Mouse (Mus musculus) thymus, postnatal 4 days (tissue): ENCODE results near the gene Acin1.
A peak's percentile ranks its signal among the peaks of the same experiment; 100 is the strongest.

Experiments
- DNase-seq: peaks from one replicate; pipeline ENCODE4 v3.0.0; 2021

The Acin1 gene

DNA sequence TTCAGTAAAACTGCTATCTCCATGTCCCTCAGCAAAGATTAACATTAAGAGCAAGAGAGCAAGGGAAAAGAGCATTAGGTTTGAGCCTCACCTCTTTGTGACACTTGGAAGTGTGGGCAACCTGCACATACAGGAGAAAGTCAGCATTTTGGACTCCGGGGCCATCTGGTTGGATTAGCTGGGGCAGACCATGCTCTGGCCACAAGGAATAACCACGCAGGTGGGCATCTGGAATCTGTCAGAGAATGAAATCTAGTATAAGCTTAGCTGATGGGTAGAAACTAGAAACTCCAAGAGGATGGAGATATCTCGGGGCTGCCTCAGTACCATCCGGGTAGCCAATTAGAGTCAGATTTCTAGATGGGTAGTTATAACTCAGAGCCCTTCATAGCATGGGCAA is 10.0 kb upstream of the Acin1 start:
- no peak for DNase-seq

DNA sequence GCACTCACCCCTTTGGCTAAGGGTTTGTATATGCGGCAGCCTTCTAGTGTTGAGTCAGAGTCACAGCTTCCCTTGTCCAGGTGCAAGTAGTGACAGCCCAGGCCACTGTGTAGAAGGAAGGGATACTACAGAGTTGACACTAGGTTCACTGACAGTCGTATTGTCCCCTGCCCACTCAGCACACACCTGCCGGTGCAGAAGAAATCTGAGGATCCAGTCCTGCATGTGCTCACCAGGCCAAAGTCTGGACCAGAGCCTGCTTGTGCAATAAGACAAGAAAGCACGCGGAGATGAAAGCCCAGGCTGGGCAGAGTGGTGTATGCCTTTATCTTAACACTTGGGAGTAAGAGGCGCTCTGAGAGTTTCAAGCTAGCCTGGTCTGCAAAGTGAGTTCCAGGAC is 8.3 kb upstream of the Acin1 start:
- DNase-seq: no peak

DNA sequence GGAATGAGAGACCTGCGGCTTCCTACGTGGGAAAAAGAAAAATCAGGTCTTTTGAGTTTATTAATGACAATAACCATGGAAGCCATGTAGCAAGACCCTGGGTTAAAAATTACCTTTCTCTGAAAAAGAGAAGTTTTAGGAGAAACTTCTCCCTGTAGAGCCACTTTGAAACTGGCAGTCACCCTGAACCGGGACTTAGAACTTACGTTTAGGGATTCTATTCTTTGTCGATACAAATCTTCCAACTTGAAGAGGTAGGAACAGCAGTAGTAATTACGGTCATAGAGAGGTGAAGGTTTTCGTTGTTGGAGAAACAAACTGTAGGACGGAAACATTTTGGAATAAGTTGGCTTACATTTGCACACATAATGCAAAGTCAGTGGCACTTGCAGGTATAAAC is 520 bp upstream of the Acin1 start:
- no peak for DNase-seq

DNA sequence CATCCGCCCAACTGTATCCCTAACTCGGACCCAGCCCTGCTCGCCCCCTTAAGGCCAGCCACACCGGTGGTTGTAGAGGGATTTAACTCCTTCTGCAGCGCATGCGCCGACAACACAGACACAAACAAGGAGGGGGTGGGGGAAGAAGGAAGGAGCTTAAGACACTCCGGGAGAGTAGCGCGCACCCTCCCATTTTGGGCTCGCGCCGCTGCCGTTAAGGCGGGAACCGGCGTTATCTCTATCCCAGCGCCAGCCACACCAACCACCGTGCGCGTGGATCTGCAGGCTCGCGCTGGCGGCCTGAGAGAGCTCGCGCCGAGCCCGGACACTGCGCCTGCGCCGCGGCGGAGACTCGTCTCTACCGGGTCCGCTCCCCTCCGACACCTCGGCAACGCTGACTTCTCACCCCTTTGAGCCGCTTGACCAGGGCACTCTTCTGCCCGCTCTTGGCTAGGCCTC is 639 bp downstream of the Acin1 start, which contains the start of gene 1700123O20Rik:
Gene 1700123O20Rik (plus strand): TSS at position 154 of the 459 bp plus-strand sequence.
- peak; percentile 83 for DNase-seq

DNA sequence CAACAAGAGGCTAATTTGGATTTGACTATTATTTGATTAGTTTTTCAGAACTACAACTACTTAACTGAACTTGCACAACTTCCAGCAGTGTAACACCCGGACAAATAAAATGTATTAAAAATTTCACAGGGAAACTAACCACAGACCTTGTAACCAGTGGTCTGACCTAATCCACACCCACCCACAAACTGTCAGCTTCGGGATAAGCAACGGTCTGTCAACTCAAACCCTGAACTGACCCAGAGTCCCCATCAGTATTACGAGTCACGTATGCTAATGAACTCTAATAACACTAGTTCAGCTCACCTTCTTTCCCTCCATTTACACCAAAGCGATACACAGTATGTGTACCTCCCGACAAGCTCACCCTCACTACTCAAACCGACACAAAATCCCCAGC is 1.3 kb downstream of the Acin1 start:
- no peak for DNase-seq

DNA sequence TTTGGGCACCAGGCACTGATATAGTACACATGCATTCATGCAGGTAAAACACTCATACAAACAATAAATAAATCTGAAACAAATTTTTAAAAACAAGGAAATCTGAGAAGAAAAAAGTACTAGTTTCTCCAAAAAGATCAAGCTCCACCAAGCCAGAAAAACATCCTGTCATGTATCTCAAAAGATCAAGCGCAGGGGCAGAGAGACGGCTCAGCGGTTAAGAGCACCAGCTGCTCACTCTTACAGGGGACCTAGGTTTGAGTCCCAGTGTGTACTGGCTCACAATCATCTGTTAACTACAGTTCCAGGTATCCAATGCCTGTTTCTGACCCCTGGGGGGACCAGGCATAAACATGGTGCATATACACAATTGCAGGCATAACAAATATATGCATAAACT is 4.3 kb downstream of the Acin1 start:
- no peak for DNase-seq

DNA sequence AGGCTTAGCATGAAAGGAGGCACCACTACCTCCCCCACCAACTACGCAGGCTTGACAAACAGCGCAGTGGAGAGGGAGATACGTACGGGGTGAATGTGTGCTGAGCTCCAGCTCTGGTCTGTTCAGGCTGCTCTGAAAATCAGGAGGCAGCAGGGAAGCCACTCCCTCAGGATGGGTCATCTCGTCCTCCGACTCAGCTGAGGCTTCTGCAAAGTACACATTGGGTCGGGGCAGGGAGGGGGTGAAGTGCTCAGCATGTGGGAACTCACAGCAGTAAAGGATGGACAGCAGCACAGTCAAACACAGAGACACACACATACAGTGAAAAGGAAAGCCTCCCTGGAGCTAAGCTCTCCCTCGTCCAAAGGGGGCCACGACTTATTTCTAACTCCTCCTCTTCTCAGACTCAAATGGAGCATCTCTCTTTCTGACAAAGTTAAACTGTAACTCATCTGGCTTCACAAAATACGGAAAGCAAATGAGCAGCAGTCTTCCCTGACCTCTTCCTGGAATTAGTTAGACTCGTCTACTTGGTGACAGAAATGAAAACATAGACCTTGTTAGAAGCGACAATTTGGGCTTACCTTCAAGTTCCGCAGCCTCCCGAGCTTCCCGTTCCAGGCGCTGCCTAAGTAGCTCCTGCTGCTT is 8.0 kb downstream of the Acin1 start:
- no peak for DNase-seq

DNA sequence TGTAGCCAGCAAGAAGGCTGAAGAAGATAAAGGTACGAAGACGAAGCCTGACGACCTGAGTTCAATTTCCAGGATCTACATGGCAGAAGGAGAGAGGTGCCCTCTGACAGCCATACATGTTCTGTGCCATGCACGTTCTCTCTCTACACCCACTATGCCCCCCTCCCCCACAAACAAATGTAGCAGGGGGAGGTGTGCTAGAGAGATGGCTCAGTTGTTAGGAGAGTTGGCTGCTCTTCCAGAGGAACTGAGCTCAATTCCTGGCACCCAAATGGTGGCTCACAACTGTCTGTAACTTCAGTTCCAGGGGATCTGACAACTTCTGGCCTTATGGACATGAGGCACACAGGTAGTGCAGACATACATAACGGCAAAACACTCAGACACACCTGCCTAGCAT is 10.4 kb downstream of the Acin1 start:
- no peak for DNase-seq

DNA sequence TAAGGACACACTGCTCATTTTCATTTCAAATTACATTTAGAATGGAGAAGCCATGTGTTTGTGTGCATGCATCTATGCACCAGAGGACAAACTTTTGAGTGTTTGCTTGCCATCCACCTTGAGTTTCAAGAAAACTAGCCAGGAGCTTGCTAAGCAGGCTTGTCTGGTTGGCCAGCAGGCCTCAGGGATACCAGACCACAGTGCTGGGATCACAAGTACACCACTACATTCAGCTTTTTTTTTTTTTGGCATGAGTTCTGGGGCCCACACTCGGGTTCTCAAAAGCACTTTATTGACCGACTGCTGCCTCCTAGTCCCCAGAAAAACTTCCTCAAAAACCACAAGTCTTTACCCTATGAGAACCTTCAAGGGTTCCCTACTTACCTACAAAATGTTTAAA is 12.4 kb downstream of the Acin1 start:
- DNase-seq: no peak

DNA sequence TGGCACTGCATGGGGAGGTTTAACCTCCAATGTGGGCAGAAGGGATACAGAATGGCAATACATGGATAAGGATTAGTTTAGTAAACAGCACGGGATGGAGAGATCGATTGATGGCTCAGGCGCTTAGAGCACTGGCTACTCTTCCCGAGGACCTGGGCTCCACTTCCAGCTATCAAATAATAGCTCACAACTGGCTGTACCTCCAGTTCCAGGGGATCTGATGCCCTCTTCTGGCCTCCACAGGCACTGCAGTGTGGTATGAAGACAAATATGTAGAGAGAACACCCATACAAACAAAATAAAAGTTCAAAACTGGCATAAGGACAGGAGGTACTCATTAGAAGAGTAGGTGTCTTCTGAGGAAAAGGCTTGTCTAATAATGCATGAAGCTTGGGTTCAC is 17.4 kb downstream of the Acin1 start:
- DNase-seq: peak; percentile 79

DNA sequence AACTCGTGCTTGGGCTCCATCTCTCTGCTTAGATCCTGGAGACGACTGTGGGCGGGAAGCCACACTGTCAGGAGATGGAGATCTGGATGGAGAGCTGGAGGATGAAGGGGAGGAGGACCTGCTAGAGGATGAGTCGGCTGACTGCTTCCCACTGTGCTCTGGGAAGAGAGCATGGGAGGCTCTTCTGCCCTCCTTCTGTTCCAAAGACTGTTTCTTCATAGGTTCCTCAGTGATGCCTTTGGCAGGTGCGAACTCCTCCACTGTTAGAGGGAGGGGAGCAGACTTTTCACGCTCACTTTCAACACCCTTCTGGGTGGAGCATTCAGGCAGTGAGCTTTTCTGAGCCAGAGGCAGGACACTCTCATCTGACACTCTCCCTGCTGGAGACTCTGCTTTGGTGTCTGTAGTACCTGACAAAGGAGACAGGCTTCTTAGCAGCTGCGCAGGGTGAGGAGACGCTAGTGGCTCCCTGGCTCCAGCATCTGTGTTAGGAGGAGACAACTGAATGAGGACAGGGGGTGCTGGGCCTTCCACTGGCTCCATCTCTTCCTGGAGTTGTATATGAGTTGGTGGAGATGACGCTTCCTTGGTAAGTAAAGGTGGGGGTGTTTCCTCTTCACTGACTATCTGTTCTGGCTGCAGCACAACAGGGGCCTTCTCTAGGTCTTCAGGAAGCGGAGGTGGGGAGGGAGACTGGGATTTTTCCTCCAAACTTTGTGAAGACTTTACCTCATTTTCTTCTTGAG is 22.1 kb downstream of the Acin1 start:
- DNase-seq: no peak

DNA sequence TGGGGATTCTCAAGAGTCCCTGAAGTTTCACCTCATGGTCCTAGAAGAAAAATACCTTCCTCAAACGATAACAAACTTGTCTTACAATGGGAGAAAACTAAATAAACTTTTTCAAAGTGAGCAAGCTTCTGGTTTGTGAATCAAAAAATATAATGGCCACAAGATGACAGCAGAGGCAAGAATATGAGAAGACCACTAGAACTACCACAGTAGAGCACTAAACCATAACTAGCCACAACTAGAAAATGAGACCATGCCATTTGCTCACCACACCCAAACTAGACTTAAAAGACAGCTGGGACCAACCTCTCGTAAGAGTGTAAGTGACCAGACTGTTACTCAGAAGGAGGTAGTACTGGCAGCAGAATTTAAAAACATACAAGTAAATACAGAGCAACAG is 26.7 kb downstream of the Acin1 start:
- no peak for DNase-seq

DNA sequence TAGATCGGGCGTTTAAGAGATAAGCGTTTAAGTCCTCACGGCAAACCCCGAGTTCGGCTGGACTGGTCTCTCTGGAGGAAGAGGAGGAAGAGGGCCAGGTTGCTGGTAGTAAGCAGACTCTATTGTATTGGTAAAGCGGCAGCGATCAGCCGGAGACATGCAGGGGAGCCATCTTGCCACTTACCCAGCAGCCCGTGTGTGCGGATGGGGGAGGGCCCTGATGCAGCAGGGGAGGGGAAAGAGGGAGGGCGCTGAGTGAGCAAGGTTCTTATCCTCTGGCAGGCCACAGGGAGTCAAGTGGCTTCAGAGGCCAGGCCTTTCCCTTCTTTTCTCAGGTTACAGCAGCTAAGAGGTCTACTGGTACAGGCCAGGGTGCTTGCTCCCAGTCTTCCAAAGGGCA is 33.2 kb downstream of the Acin1 start:
- DNase-seq: peak; percentile 86

DNA sequence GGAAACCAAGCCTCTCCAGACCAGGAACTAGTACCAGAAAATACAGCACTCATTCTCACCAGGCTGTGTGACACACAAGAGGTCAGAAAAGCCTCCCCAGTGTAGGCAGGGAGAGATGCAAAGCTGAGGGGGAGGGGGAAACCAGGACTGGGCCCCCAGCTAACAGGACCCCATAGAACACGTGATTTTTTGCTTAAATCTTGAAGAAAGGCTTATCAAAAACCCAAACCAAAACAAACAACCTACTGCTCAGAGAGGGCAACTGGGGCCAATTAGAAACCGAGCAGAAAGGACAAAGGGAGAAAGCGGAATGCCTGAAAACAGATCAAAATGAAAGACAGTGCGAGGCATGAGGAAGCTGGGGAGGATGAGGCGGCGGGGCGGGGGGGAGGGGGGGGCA is 33.9 kb downstream of the Acin1 start:
- peak; percentile 25 for DNase-seq

DNA sequence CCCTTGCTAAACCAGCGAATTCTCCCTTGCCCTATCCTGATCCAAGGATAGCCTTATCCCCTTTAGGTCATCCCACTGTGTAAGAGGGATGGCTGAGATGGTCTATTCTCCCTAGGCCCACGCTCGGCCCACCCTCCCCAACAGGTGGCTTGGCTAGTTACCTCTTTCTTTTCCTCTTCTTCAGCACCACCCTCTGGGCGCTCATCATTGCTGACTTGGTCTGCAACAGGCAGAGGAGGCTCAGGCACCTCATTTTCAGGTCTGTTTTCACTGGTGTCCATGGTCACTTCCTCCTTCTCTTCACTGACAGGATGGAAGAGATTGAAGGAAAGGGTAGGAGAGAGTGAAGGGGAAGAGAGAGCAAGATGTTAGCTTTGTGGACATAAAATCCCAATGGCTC is 35.2 kb downstream of the Acin1 start:
- no peak for DNase-seq

DNA sequence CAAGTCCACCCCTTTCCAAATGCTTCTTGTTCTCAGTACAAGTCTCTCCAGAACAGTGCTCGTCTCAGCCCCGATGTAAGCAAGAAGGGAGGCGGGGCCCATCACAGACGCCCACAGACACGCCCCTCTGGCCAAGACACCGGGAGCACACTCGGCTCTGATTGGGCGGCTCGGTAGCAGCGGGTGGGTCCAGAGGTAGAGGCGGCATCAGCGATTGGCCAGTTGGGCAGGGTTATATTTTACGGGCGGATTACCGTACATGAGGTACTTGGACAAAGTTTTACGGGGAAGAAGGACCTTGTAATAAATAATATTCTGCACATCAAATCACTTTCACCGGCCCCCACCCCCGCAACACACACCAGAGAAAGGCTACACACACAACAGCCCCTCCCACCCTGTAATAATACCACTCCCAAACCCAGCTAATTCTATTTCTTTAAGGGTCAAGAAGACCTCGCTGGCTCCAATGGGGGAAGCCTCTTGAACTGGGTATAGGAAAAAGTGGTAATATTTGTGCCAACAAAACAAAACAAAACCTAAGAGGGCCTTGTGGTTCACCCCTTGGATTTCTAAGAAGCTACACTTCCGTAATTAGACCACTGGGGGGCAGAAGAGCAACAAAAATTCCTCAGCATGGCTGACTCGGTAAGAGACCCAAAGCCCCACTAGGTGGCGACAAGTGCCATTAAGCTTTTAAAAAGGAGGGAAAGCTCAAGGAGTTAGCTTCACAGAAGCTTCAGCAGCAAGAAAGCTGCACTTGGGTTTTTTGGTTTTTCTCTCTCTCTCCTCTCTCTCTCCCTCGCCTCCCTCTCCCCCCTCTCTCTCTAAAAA is 35.9 kb downstream of the Acin1 start:
- peak; percentile 93 for DNase-seq

DNA sequence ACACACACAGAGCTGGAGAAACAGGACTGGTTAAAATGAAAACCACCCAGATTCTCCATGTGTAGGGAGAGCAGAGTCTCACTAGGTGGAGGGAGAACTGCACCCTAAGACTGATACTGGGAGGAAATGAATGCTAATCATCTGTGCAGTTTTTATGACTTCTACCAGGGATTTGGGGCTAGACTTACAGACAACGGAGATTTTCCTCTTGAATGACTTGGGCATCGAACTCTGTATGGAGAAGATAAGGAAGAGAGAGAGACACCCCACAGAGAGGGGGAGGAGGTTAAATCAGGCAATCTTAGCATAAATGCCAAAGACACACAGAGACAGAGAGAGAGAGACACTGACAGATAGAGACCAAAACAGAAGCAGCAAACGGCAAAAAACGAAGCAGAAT is 38.8 kb downstream of the Acin1 start:
- DNase-seq: no peak

DNA sequence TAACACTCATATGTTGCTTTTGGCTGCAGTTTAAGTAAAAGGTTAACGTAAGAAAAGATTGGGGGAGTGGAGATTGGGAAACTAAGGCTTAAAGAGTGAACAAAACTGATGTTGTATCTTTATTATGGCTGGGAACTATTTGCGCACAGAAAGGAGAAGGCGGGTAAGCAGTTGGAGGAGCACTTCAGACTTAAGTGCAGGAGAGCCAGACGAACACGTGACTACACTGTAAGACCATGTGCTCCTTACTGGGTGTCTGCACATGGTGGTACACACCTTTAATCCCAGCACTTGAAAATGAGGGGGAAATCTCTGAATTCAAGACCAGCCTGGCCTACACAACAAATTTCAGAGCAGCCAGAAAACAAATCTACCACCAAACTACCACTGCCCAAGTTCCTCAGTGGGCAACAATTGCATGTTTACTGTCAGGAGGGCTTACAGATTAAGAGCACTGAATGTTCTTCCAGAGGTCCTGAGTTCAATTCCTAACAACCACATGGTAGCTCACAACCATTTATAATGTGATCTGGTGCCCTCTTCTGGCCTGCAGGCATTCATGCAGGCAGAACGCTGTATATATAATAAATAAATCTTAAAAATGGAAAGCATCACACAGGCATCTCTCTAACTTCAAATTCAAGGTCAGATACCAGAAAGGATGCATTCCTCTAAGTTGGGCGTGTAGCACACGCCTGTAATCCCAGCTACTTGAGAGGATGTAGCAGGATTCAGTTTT is 39.7 kb downstream of the Acin1 start:
- DNase-seq: no peak

DNA sequence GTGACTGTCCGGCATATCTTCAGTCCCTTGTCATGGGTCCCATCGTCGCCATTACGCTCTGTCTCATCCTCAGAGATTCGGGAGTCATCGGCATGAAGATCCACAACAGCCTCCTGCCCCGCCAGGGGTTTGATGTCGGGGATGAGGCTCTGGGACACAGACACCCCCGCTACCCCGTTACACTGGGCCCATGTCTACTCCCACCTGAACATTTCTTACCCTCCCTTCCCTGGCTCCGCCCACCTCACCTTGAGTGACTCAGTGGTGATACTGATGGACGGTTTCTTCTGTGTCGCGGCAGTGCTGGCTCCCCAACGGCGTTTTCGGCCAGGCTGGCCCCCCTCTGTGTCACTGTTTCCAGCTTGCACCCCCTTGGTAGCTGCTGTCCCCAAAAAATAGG is 40.3 kb downstream of the Acin1 start:
- DNase-seq: no peak

DNA sequence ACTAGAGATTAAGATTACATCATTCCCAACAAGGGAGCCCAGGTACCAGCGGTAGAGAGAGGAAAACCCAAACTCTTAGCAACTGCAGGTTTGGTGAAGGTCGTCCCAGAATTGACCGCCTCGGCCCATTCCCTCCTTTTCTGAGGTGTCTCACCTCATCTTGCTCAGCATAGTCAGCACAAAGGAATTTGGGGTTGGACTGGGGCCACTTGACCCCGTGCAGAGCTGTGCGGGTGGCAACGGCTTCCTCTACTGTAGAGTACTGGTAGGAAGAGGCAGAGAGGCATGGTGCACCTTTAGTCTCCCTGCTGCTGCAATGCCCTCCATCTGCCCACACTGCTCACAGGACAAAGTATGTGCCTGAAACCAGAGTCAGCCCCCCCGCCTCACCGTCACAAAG is 42.4 kb downstream of the Acin1 start:
- DNase-seq: no peak

DNA sequence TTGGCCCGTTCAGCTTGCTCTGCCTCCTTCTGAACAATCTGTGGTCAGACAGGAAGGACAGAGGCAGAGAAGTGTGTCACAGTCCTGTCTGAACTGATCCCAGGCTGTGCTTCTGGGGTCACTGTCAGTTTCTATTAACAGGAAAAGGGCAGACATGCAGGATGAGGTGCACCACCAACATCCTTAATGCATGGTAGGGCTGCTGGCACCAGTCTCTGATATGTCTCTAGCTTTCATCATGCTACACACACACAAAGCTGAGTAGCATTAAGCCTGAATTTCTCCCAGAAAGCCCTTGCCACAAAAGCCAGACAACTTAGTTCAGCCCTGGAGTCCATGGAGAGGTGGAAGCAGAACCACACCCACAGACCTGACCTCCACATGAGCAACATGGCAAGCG is 43.7 kb downstream of the Acin1 start:
- no peak for DNase-seq

DNA sequence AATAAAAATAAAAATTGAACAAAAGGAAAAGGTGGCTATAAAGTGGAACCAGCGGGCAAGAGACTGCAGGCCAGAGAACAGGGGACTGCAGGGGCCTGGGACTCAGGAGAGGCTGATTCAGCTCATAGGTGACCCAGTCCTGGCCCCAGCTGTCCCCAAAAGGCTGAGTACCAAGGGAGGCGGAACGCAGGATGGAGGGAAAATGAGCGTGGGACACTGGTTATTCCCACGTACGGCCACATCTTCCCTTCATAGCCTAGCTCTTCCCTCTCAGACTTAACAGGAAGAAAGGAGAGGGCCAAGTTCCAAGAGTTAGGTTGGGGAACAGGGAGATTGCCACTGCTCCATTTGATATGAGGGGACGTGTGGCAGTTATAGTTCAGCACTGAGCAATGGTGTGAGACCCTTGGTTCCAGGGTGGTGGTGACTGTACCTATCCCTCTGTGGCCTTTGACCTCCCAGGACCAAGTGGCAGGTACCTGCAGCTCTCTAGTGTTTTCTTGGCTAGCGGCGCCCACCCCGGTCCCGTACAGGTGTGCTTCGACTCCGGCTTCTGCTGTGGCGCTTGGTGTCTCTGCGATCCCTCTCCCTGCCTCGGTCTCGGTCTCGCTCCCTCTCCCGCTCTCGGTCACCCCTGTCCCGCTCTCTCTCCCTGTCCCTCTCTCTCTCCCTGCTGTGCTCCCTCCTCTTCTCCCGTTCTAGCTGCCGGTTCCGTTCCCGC is 44.3 kb downstream of the Acin1 start:
- DNase-seq: no peak
